Mouse (Mus musculus): Measurements from ENCODE around the gene Rtbdn. TPM values are rescaled to one million over a fixed set of nuclear protein-coding genes. Genes with fewer than 3 reads are reported as not detected.
A peak's percentile ranks its signal among the peaks of the same experiment; 100 is the strongest.

Rtbdn gene
- not detected in 2 replicates for polyA plus RNA-seq (2012; ENCODE audit: insufficient read depth, insufficient read length, missing spikeins)

GRCm38 (mm10) chr8:84946528-84947240 is at the start of gene Rtbdn:
Gene Rtbdn (plus strand): TSS chr8:84946991.
- no peak within 1 kb of the TSS for H3K4me3 ChIP-seq (ENCODE audit: insufficient read depth, low read length)
- no peaks in the 10 kb centered on the region for H3K4me1 ChIP-seq (ENCODE audit: control insufficient read depth, insufficient read depth, low read length)
- peak; percentile 25; the same call in 1 of the 2 replicates for TF ChIP-seq CTCF (IDR thresholded peaks at IDR 0.05; ENCODE audit: low read depth, low read length)
- TF ChIP-seq POLR2A (IDR thresholded peaks at IDR 0.05; ENCODE audit: borderline replicate concordance, low read depth, low read length), result no peak
- no peak within 1 kb of the TSS for H3K27ac ChIP-seq (ENCODE audit: insufficient read depth, low read depth, low read length)

- Histone ChIP-seq H3K27ac (ENCODE audit: insufficient read depth, low read depth, low read length) (no peak overlapping the region), H3K4me3 (ENCODE audit: insufficient read depth, low read length) (no peak overlapping the region), H3K4me1 (ENCODE audit: control insufficient read depth, insufficient read depth, low read length) (peaks cover 3% of the 10 kb centered on the region; the same call in 1 of the 2 replicates)
- no peak for TF ChIP-seq CTCF (IDR thresholded peaks at IDR 0.05; ENCODE audit: low read depth, low read length)
These were observed 45.7 kb upstream of the Rtbdn start for GRCm38 (mm10) chr8:84901071-84901470.

- Histone ChIP-seq H3K27ac (ENCODE audit: insufficient read depth, low read depth, low read length) (no peak within 1 kb of the TSS), H3K4me3 (ENCODE audit: insufficient read depth, low read length) (peak within 1 kb of the TSS; percentile 64), H3K4me1 (ENCODE audit: control insufficient read depth, insufficient read depth, low read length) (peaks cover 3% of the 10 kb centered on the region; the same call in 1 of the 2 replicates)
- no peak for TF ChIP-seq POLR2A (IDR thresholded peaks at IDR 0.05; ENCODE audit: borderline replicate concordance, low read depth, low read length)
- TF ChIP-seq CTCF (IDR thresholded peaks at IDR 0.05; ENCODE audit: low read depth, low read length), result no peak
These were observed 45.0 kb upstream of the Rtbdn start, which contains the start of gene Klf1 for GRCm38 (mm10) chr8:84901752-84902151. Gene Klf1 (plus strand): TSS chr8:84901928.

GRCm38 (mm10) chr8:84902367-84902919 is 44.3 kb upstream of the Rtbdn start:
- H3K27ac ChIP-seq (ENCODE audit: insufficient read depth, low read depth, low read length), result no peak overlapping the region
- no peak for TF ChIP-seq CTCF (IDR thresholded peaks at IDR 0.05; ENCODE audit: low read depth, low read length)
- TF ChIP-seq POLR2A (IDR thresholded peaks at IDR 0.05; ENCODE audit: borderline replicate concordance, low read depth, low read length), result no peak
- peaks cover 3% of the 10 kb centered on the region; the same call in 1 of the 2 replicates for H3K4me1 ChIP-seq (ENCODE audit: control insufficient read depth, insufficient read depth, low read length)
- H3K4me3 ChIP-seq (ENCODE audit: insufficient read depth, low read length), result peak overlapping the region; percentile 64

- Histone ChIP-seq H3K4me1 (ENCODE audit: control insufficient read depth, insufficient read depth, low read length) (peaks cover 5% of the 10 kb centered on the region), H3K27ac (ENCODE audit: insufficient read depth, low read depth, low read length) (no peak overlapping the region), H3K4me3 (ENCODE audit: insufficient read depth, low read length) (peak overlapping the region; percentile 64)
- no peak for TF ChIP-seq POLR2A (IDR thresholded peaks at IDR 0.05; ENCODE audit: borderline replicate concordance, low read depth, low read length)
- peak; percentile 45 for TF ChIP-seq CTCF (IDR thresholded peaks at IDR 0.05; ENCODE audit: low read depth, low read length)
These were observed 43.7 kb upstream of the Rtbdn start for GRCm38 (mm10) chr8:84902920-84903661.

- Histone ChIP-seq H3K27ac (ENCODE audit: insufficient read depth, low read depth, low read length) (no peak overlapping the region), H3K4me3 (ENCODE audit: insufficient read depth, low read length) (no peak overlapping the region), H3K4me1 (ENCODE audit: control insufficient read depth, insufficient read depth, low read length) (peaks cover 5% of the 10 kb centered on the region)
- no peak for TF ChIP-seq CTCF (IDR thresholded peaks at IDR 0.05; ENCODE audit: low read depth, low read length)
- TF ChIP-seq POLR2A (IDR thresholded peaks at IDR 0.05; ENCODE audit: borderline replicate concordance, low read depth, low read length), result no peak
These were observed 42.4 kb upstream of the Rtbdn start for GRCm38 (mm10) chr8:84904351-84904750.

- Histone ChIP-seq H3K4me3 (ENCODE audit: insufficient read depth, low read length) (no peak overlapping the region), H3K4me1 (ENCODE audit: control insufficient read depth, insufficient read depth, low read length) (peaks cover 12% of the 10 kb centered on the region), H3K27ac (ENCODE audit: insufficient read depth, low read depth, low read length) (no peak overlapping the region)
- TF ChIP-seq CTCF (IDR thresholded peaks at IDR 0.05; ENCODE audit: low read depth, low read length), result no peak
- TF ChIP-seq POLR2A (IDR thresholded peaks at IDR 0.05; ENCODE audit: borderline replicate concordance, low read depth, low read length), result no peak
These were observed 39.8 kb upstream of the Rtbdn start for GRCm38 (mm10) chr8:84907037-84907436.

GRCm38 (mm10) chr8:84907493-84907892 is 39.3 kb upstream of the Rtbdn start:
- Histone ChIP-seq H3K4me3 (ENCODE audit: insufficient read depth, low read length) (no peak overlapping the region), H3K4me1 (ENCODE audit: control insufficient read depth, insufficient read depth, low read length) (peaks cover 12% of the 10 kb centered on the region), H3K27ac (ENCODE audit: insufficient read depth, low read depth, low read length) (peak overlapping the region; percentile 22; the same call in 1 of the 2 replicates)
- TF ChIP-seq CTCF (IDR thresholded peaks at IDR 0.05; ENCODE audit: low read depth, low read length) (no peak), POLR2A (IDR thresholded peaks at IDR 0.05; ENCODE audit: borderline replicate concordance, low read depth, low read length) (no peak)

- Histone ChIP-seq H3K4me3 (ENCODE audit: insufficient read depth, low read length) (peak overlapping the region; percentile 49), H3K4me1 (ENCODE audit: control insufficient read depth, insufficient read depth, low read length) (peaks cover 12% of the 10 kb centered on the region), H3K27ac (ENCODE audit: insufficient read depth, low read depth, low read length) (peak overlapping the region; percentile 70)
- TF ChIP-seq CTCF (IDR thresholded peaks at IDR 0.05; ENCODE audit: low read depth, low read length), result peak; percentile 53
These were observed 38.8 kb upstream of the Rtbdn start for GRCm38 (mm10) chr8:84907979-84908378.
